Mouse (Mus musculus) heart, adult 2 months (tissue): ENCODE results near the gene Ptprd.

Experiments
- CTCF ChIP-seq: fragments of 200-600 bp; IDR thresholded peaks from 2 replicates; pipeline ENCODE4 v1.8.1; 2022; ENCODE audit warnings: antibody characterized with exemption, mild to moderate bottlenecking, moderate library complexity
- EP300 ChIP-seq: fragments of 200-500 bp; IDR thresholded peaks from 2 replicates; pipeline ENCODE4 v1.6.1; 2011; ENCODE audit warnings: low read depth, low read length, control low read depth; ENCODE audit not compliant: insufficient read depth
- POLR2A ChIP-seq: fragments of 200-500 bp; IDR thresholded peaks from 2 replicates; pipeline ENCODE4 v1.6.1; 2011; ENCODE audit warnings: mild to moderate bottlenecking, low read depth, low read length, control low read depth; ENCODE audit not compliant: insufficient read depth

- TF ChIP-seq CTCF (no peak), POLR2A (no peak), EP300 (no peak)
Observed at GRCm38 (mm10) chr4:76259636-76260035, 1952.1 kb downstream of the Ptprd start.
